Mouse (Mus musculus): ENCODE results near the gene Oas1c. TPM values are rescaled to one million over a fixed set of nuclear protein-coding genes. Genes with fewer than 3 reads are reported as not detected.

The Oas1c gene
- polyA plus RNA-seq, 1 experiment from 2014 or later = 0.30 TPM

DNA sequence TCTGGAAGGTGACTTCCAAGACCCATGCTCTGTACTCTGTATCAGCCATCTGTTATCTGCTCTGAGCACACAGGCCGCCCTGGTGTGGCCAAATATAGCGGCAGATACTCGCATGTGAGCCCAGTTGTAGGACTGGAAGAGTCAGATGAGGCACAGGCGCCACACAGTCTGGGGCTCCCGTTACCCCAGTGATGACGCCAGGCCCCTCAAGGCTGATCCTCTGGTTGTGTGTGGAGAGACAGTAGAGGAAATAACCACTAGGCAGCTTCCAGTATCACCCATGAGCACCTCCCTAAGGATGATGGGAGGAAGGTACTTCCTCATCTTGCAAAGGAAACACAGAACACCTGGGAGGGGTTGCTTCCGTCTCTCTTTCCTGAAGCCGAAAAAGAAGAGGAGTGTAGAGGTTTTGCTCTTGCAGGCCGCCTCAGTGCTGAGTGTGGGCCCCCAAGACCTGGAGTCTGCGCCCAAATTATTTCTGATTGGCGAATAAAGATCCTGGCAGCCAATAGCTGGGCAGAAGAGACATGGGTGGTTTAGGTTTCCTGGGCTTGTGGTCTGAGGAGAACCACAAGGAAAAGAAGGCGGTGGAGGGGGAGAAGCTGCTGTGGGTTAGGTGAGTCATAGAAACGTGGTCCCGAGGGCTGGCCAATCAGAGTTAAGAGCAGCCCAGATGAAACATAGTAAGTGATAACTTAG is 36.9 kb downstream of the Oas1c start:
- H3K9me3 ChIP-seq (ENCODE audit: control insufficient read depth, low read length) = no peaks in the 10 kb centered on the region
- no peak overlapping the region for H3K9ac ChIP-seq (ENCODE audit: low read depth, low read length)
- H3K27ac ChIP-seq (ENCODE audit: low read depth, low read length) = no peak overlapping the region
- no peak overlapping the region for H3K4me3 ChIP-seq (ENCODE audit: low read length)
- 76% methylated on average over 14 of the region's 14 CpGs for WGBS
- H3K27me3 ChIP-seq (ENCODE audit: control insufficient read depth, insufficient read depth, low read length) = no peaks in the 10 kb centered on the region
- ATAC-seq (ENCODE audit: low FRiP score, low TSS enrichment) = no peak
- H3K36me3 ChIP-seq (ENCODE audit: control insufficient read depth, insufficient read depth, low read length) = no peaks in the 10 kb centered on the region
- H3K4me2 ChIP-seq (replicated peaks; ENCODE audit: low read depth, low read length) = no peak overlapping the region
- no peaks in the 10 kb centered on the region for H3K4me1 ChIP-seq (ENCODE audit: control insufficient read depth, insufficient read depth, low read length)

DNA sequence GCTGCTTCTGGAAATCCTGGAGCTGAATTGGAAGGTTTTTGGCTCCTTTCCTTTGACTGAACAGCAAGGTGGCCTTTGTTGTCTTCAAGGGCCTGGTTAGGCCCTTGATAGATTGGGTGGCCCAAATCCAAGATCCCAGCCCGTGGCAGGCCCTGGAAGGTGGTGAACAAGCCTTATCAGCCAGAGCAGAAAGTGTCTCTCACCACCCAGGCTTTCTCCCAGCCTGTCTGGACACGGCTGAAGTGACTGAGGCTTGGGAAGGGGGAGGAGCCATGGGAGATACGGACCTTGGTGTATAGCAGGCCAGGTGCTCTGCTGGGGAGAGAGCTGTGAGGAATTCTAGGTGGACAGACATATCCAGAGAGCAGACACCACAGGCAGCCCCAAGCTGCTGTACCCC is 42.9 kb downstream of the Oas1c start:
- H3K36me3 ChIP-seq (ENCODE audit: control insufficient read depth, insufficient read depth, low read length) = no peaks in the 10 kb centered on the region
- H3K4me2 ChIP-seq (replicated peaks; ENCODE audit: low read depth, low read length) = no peak overlapping the region
- no peak overlapping the region for H3K9ac ChIP-seq (ENCODE audit: low read depth, low read length)
- no peaks in the 10 kb centered on the region for H3K27me3 ChIP-seq (ENCODE audit: control insufficient read depth, insufficient read depth, low read length)
- no peak for ATAC-seq (ENCODE audit: low FRiP score, low TSS enrichment)
- no peaks in the 10 kb centered on the region for H3K9me3 ChIP-seq (ENCODE audit: control insufficient read depth, low read length)
- no peak overlapping the region for H3K4me3 ChIP-seq (ENCODE audit: low read length)
- 72% methylated on average over 3 of the region's 3 CpGs for WGBS
- H3K27ac ChIP-seq (ENCODE audit: low read depth, low read length) = no peak overlapping the region
- no peaks in the 10 kb centered on the region for H3K4me1 ChIP-seq (ENCODE audit: control insufficient read depth, insufficient read depth, low read length)

DNA sequence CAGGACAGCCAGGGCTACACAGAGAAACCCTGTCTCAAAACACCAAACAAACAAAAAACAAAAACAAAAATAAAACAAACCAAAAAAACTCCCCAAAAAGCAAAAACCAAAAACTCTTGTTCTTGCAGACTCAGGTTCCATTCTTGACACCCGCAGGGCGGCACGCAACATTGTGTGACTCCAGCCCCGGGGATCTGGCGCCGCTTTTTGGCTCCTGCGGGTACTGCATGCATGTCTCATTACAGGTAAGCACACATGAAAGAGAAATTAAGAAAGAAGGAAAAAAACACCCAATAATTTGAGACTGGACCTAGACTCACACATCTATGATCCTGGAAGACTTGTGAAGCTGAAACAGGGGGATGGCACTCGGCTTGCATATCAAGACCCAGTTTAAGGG is 47.3 kb downstream of the Oas1c start:
- H3K9ac ChIP-seq (ENCODE audit: low read depth, low read length) = no peak overlapping the region
- no peaks in the 10 kb centered on the region for H3K4me1 ChIP-seq (ENCODE audit: control insufficient read depth, insufficient read depth, low read length)
- no peak overlapping the region for H3K4me2 ChIP-seq (replicated peaks; ENCODE audit: low read depth, low read length)
- H3K4me3 ChIP-seq (ENCODE audit: low read length) = no peak overlapping the region
- no peaks in the 10 kb centered on the region for H3K27me3 ChIP-seq (ENCODE audit: control insufficient read depth, insufficient read depth, low read length)
- H3K36me3 ChIP-seq (ENCODE audit: control insufficient read depth, insufficient read depth, low read length) = no peaks in the 10 kb centered on the region
- WGBS = 78% methylated on average over 8 of the region's 8 CpGs
- no peaks in the 10 kb centered on the region for H3K9me3 ChIP-seq (ENCODE audit: control insufficient read depth, low read length)
- no peak overlapping the region for H3K27ac ChIP-seq (ENCODE audit: low read depth, low read length)
- no peak for ATAC-seq (ENCODE audit: low FRiP score, low TSS enrichment)

GRCm38 (mm10) chr5:120761901-120762300 is 50.4 kb downstream of the Oas1c start:
- no peak overlapping the region for H3K4me2 ChIP-seq (replicated peaks; ENCODE audit: low read depth, low read length)
- no peaks in the 10 kb centered on the region for H3K9me3 ChIP-seq (ENCODE audit: control insufficient read depth, low read length)
- no peak for ATAC-seq (ENCODE audit: low FRiP score, low TSS enrichment)
- no peak overlapping the region for H3K27ac ChIP-seq (ENCODE audit: low read depth, low read length)
- no peaks in the 10 kb centered on the region for H3K4me1 ChIP-seq (ENCODE audit: control insufficient read depth, insufficient read depth, low read length)
- no peak overlapping the region for H3K4me3 ChIP-seq (ENCODE audit: low read length)
- no peaks in the 10 kb centered on the region for H3K36me3 ChIP-seq (ENCODE audit: control insufficient read depth, insufficient read depth, low read length)
- WGBS = 25% methylated on average over 6 of the region's 6 CpGs
- no peak overlapping the region for H3K9ac ChIP-seq (ENCODE audit: low read depth, low read length)
- no peaks in the 10 kb centered on the region for H3K27me3 ChIP-seq (ENCODE audit: control insufficient read depth, insufficient read depth, low read length)

- Histone ChIP-seq H3K9me3 (ENCODE audit: control insufficient read depth, low read length) (no peaks in the 10 kb centered on the region), H3K4me2 (replicated peaks; ENCODE audit: low read depth, low read length) (no peak overlapping the region), H3K27me3 (ENCODE audit: control insufficient read depth, insufficient read depth, low read length) (no peaks in the 10 kb centered on the region), H3K27ac (ENCODE audit: low read depth, low read length) (no peak overlapping the region), H3K36me3 (ENCODE audit: control insufficient read depth, insufficient read depth, low read length) (no peaks in the 10 kb centered on the region), H3K4me1 (ENCODE audit: control insufficient read depth, insufficient read depth, low read length) (no peaks in the 10 kb centered on the region), H3K9ac (ENCODE audit: low read depth, low read length) (no peak overlapping the region), H3K4me3 (ENCODE audit: low read length) (no peak overlapping the region)
- WGBS = 89% methylated on average over 4 of the region's 4 CpGs
- ATAC-seq (ENCODE audit: low FRiP score, low TSS enrichment) = no peak
These were observed 58.1 kb downstream of the Oas1c start for GRCm38 (mm10) chr5:120754215-120754614.

- Histone ChIP-seq H3K4me1 (ENCODE audit: control insufficient read depth, insufficient read depth, low read length) (no peaks in the 10 kb centered on the region), H3K4me3 (ENCODE audit: low read length) (no peak overlapping the region), H3K27ac (ENCODE audit: low read depth, low read length) (no peak overlapping the region), H3K9ac (ENCODE audit: low read depth, low read length) (no peak overlapping the region), H3K9me3 (ENCODE audit: control insufficient read depth, low read length) (no peaks in the 10 kb centered on the region), H3K36me3 (ENCODE audit: control insufficient read depth, insufficient read depth, low read length) (no peaks in the 10 kb centered on the region), H3K27me3 (ENCODE audit: control insufficient read depth, insufficient read depth, low read length) (no peaks in the 10 kb centered on the region), H3K4me2 (replicated peaks; ENCODE audit: low read depth, low read length) (no peak overlapping the region)
- 83% methylated on average over 3 of the region's 3 CpGs for WGBS
- ATAC-seq (ENCODE audit: low FRiP score, low TSS enrichment) = no peak
These were observed 59.5 kb downstream of the Oas1c start for GRCm38 (mm10) chr5:120752786-120753185.

- no peak for ATAC-seq (ENCODE audit: low FRiP score, low TSS enrichment)
- H3K4me1 ChIP-seq (ENCODE audit: control insufficient read depth, insufficient read depth, low read length) = no peaks in the 10 kb centered on the region
- no peak overlapping the region for H3K9ac ChIP-seq (ENCODE audit: low read depth, low read length)
- H3K27ac ChIP-seq (ENCODE audit: low read depth, low read length) = no peak overlapping the region
- H3K9me3 ChIP-seq (ENCODE audit: control insufficient read depth, low read length) = no peaks in the 10 kb centered on the region
- no peaks in the 10 kb centered on the region for H3K36me3 ChIP-seq (ENCODE audit: control insufficient read depth, insufficient read depth, low read length)
- H3K27me3 ChIP-seq (ENCODE audit: control insufficient read depth, insufficient read depth, low read length) = no peaks in the 10 kb centered on the region
- no peak overlapping the region for H3K4me3 ChIP-seq (ENCODE audit: low read length)
- no peak overlapping the region for H3K4me2 ChIP-seq (replicated peaks; ENCODE audit: low read depth, low read length)
- WGBS = 73% methylated on average over 3 of the region's 3 CpGs
These were observed 61.1 kb downstream of the Oas1c start for GRCm38 (mm10) chr5:120751206-120751605.

Small RNAs within 50 kb of the gene (microRNA-seq; reads per million reads assigned to microRNA genes)
- not detected for gene Gm22907

Other genes with a start within 250 kb of the Oas1c start
- gene Tpcn1, start 223.8 kb downstream of the Oas1c start, polyA plus RNA-seq (2014; fragmentation: Nextera tagmentation; extraction: Ambion mirVana) = 33.8 and 37.3 TPM in 2 replicates
- 0.57 and 1.4 TPM in 2 replicates for gene Iqcd, start 223.5 kb downstream of the Oas1c start, polyA plus RNA-seq (2014; fragmentation: Nextera tagmentation; extraction: Ambion mirVana)
- gene Rita1, start 199.9 kb downstream of the Oas1c start, polyA plus RNA-seq (2014; fragmentation: Nextera tagmentation; extraction: Ambion mirVana) = 10.4 and 11.1 TPM in 2 replicates
- 22.3 and 37.7 TPM in 2 replicates for gene Ddx54, start 199.8 kb downstream of the Oas1c start, polyA plus RNA-seq (2014; fragmentation: Nextera tagmentation; extraction: Ambion mirVana)
- gene Cfap73, start 178.3 kb downstream of the Oas1c start, polyA plus RNA-seq (2014; fragmentation: Nextera tagmentation; extraction: Ambion mirVana) = not detected in 2 replicates
- 0.23 and 0.31 TPM in 2 replicates for gene Rasal1, start 163.7 kb downstream of the Oas1c start, polyA plus RNA-seq (2014; fragmentation: Nextera tagmentation; extraction: Ambion mirVana)
- gene Dtx1, start 100.6 kb downstream of the Oas1c start, polyA plus RNA-seq (2014; fragmentation: Nextera tagmentation; extraction: Ambion mirVana) = 7.3 and 10.1 TPM in 2 replicates
- 0.19 and 0.37 TPM in 2 replicates for gene Oas2, start 62.7 kb downstream of the Oas1c start, polyA plus RNA-seq (2014; fragmentation: Nextera tagmentation; extraction: Ambion mirVana)
- not detected in 2 replicates for gene Oas3, start 34.9 kb downstream of the Oas1c start, polyA plus RNA-seq (2014; fragmentation: Nextera tagmentation; extraction: Ambion mirVana)
- not detected in 2 replicates for gene Oas1e, start 17.0 kb downstream of the Oas1c start, polyA plus RNA-seq (2014; fragmentation: Nextera tagmentation; extraction: Ambion mirVana)
- gene Oas1f, start 34.9 kb upstream of the Oas1c start, polyA plus RNA-seq (2014; fragmentation: Nextera tagmentation; extraction: Ambion mirVana) = not detected in 2 replicates
- not detected in 2 replicates for gene Oas1h, start 48.9 kb upstream of the Oas1c start, polyA plus RNA-seq (2014; fragmentation: Nextera tagmentation; extraction: Ambion mirVana)
- gene Oas1g, start 75.1 kb upstream of the Oas1c start, polyA plus RNA-seq (2014; fragmentation: Nextera tagmentation; extraction: Ambion mirVana) = 0.10 and 0.45 TPM in 2 replicates
- 1.8 and 2.2 TPM in 2 replicates for gene Oas1a, start 95.0 kb upstream of the Oas1c start, polyA plus RNA-seq (2014; fragmentation: Nextera tagmentation; extraction: Ambion mirVana)
- gene Oas1d, start 102.0 kb upstream of the Oas1c start, polyA plus RNA-seq (2014; fragmentation: Nextera tagmentation; extraction: Ambion mirVana) = not detected in 2 replicates
- not detected in 2 replicates for gene Rph3a, start 197.6 kb upstream of the Oas1c start, polyA plus RNA-seq (2014; fragmentation: Nextera tagmentation; extraction: Ambion mirVana)